Mouse (Mus musculus) left cerebral cortex, adult 8-10 months (tissue): ENCODE measurements around the gene Axdnd1. TPM values are rescaled to one million over a fixed set of nuclear protein-coding genes. Genes with fewer than 3 reads are reported as not detected.
"Not testable (repeated sequence)": the region's sequence is repeated elsewhere in the genome, so short reads cannot be mapped to it uniquely, and the experiment has no call there.

Source experiments
- DNase-seq, 2 experiments: peaks; one replicate each; pipeline ENCODE4 v3.0.0; 2022; ENCODE audit warnings: low spot score in 2 of 2
- total RNA-seq, 4 experiments: library from RNA; stranded (reverse); gene quantifications; 2 replicates each; pipeline ENCODE4 v1.2.4; 2022

Gene Axdnd1
- total RNA-seq, 4 experiments from 2014 or later = 0.15 to 0.70 (median 0.32) TPM

- DNase-seq = no peak
These were observed 16.8 kb upstream of the Axdnd1 start for GRCm38 (mm10) chr1:156437726-156438125.

DNA sequence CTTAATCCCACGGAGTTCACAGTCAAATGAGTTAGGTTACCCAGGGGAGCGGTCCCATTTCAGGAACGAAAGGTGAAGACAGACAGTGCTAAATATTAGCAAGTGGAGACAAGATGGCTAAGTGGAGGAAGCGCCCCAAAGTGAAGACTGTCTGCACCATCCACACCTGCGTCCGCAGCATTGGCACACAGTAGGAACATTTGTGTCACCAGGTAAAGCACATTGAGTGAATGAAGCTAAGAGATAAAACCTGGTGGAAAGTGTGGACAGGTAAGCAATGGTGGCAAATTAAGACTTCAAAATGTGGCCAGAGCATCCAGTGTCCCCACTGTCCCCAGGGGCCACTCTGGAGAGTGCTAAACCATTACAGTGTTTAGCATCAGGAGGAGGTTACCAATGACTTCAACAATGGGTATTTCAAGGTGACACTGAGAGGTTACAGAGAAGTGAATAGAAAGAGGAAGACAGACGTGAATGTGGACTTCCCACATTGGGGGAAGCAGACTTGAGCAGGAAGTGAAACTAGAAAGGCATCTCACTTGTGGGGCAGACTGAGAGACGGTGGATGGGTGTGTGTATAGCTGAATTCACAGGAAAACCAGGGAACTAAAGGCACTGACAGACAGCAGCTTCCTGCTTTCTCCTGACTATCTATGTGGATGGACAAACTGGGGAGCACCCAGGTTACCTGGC, 16.2 kb upstream of the Axdnd1 start:
- DNase-seq = no peak

DNA sequence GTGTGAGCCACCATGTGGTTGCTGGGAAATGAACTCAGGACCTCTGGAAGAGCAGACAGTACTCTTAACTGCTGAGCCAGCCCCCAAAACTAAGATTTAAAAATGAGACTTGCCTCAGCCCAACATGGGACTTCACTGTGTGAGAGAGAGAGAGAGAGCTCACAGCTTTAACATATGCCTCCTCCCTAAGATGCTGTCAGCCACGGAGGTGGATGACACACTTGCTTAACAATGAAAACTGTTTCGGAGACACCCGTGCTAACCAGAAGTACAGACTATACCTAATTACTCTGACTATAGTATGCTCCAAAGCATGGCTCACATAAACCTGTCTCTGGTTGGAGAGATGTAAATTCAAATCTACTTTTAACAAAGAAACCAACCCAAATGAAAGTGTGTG, 12.5 kb upstream of the Axdnd1 start:
- DNase-seq = no peak

DNA sequence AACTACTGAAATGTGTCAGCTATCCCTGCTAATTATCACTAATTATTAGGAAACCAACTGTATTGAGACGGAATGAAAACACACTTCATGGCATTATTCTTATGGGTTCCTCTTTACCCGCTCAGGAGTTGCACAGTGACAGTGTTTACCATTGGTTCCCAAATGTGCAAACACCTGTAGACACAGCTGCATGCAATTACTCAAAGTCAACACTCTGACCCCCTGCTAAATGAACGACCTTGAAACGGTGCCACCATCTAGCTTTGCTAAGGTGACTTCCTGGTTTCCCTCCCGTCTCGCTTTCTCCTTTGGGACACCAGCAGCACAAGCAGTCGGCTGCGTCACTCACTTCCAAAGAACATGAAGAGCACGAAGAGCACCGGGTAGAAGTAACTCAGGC, 11.5 kb upstream of the Axdnd1 start:
- DNase-seq = no peak

DNA sequence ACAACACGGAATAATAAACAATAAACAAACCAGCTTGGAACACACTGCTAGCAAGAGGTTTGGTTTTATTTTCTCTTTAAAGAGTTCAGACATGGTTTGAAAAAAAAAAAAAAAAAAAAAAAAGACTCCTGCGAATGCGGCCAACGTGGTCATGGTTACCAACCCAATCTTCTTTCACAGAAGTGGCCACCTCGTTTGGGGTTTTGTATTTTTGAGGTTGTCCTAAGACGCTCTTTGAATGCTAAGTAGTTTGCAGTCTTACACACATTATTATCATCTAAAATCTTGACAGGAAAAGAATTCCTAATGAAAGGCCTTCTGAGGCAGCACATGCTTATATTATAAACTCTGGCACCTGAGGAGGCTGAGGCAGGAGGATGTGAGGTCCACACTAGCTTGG, 7.5 kb upstream of the Axdnd1 start:
- DNase-seq = no peak

DNA sequence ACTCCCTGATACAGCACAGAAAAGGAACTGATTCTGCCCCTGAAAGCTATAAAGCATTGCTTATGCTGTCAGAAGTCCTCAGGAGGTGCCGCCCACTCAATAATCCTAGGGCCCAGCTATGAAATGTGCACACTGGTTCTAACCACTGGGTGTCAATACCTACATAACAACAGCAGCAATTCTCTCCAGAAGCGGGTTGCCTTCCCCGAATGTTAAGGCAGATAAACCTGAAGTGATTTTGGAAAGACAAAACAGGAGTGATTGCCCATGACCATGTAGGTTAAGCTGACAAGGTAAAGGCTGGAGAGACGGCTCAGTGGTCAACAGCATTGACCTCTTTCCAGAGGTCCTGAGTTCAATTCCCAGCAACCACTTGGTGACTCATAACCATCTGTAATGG, 4.8 kb upstream of the Axdnd1 start:
- DNase-seq = no peak

DNA sequence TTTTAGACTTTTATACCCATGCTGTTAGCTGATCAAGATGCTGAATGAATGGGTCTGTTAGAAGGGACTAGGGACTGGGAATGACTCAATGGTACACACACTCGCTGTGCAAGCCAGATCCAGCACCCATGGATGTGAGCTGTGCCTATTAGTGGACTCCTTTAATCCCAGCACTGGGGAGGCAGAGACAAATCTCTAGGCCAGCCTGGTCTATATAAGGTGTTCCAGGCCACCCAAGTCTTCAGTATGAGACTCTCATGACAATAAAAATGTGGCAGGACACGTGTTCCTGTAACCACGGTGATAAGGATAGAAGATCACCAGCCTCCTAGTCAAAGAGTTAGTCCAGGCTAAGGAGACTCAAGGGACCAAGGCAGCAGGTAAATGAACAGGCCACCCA, 3.1 kb upstream of the Axdnd1 start:
- no peak for DNase-seq

DNA sequence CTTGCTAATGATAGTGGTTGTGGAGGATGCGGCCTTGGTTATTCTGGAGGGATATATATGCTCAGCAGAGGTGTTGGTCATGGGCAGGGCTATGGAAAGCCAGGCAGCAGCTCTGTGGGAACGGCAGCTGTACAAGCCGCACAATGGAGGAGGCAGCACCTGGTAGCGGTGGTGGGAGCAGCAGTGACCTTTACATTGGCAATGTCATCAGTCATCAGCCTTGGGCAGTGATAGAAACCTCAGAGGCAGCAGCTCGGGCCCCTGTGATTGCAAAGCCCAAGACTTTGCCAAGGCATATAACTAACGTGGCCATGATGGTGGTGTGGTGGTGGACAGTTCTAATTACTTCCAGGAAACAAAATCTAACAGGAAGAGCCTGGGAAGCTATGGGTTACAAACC, 2.5 kb upstream of the Axdnd1 start:
- no peak for DNase-seq

DNA sequence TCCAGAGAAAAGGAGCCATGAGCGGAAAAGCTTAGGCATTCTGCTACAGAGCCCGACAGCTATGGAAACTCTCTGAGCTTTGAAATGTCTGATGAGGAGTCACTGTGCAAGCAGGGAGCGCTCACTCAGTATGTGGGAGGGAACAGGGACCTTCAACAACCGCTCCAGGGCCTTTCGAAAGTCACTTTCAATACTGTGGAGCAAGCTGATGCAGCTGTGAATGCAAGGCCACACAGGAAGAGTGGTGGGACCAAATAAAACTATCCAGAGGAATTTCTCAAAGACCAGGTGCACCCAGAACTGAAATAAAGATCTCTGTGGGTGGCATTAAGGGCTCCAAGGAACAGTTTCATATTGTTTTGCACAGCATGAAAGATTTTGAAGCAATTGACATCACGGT, 1.9 kb upstream of the Axdnd1 start:
- no peak for DNase-seq

DNA sequence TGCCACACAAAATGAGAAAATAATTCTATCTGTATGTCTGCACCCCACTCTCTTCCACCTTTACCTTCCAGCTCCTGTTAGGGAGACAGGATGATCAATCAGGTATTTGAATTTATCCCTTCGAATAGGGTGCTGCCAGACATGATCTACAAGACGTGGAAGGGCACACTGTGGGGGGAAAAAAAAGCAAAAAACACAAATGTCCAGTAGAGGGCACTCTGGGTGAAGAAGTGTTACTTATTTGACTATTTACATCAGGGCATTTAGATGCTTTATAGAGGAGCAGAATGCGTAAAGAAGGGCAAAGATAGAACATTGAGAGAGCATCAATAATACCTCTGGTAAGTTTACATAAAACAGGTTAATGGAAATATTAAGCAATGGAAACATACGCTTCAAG, 2.8 kb downstream of the Axdnd1 start:
- no peak for DNase-seq

- no peak for DNase-seq
These were observed 12.4 kb downstream of the Axdnd1 start for GRCm38 (mm10) chr1:156408521-156408920.

- DNase-seq = no peak
These were observed 13.0 kb downstream of the Axdnd1 start for GRCm38 (mm10) chr1:156408004-156408403.

DNA sequence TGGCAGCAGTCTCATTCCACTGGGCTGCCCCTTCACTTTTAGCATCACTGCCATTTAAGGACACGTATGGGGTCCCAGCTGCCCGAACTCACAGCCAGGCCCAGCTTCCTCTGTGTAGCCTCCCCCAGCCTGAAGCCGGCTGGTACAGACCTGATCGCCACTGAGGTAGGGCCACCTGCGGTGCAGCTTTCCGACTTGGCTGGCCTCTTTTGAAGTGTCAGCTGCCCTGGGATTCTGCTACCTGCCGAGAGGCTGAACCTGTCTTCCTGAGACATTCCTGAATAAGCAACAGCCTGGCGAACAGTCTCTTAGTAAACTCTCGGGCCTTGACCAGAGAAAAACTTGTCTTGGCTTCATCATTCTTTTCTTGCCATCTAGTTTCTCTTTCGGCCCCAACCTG, 17.7 kb downstream of the Axdnd1 start:
- DNase-seq = no peak

GRCm38 (mm10) chr1:156402491-156402890, 18.5 kb downstream of the Axdnd1 start:
- no peak for DNase-seq

GRCm38 (mm10) chr1:156400159-156400558, 20.8 kb downstream of the Axdnd1 start:
- not testable (repeated sequence) for DNase-seq

- DNase-seq = no peak
These were observed 27.8 kb downstream of the Axdnd1 start for GRCm38 (mm10) chr1:156393148-156393547.

DNA sequence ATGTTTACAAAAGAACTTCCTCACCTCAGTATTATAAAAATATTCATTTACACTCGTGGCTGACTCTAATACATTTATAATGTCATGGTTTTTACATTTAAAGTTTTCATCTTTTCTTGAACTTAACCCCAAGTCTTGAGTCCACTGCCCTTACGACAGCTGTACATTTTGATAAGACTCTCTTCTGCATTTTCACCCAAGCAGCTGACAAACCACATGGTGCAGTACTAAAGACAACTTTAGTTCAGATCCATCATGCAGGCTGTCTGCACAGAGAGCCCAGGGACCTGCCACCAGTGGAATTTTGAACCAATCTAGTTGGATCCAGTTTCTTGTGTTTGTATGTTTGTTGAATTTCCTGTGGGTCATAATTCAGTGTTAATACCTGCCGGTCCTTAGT, 34.1 kb downstream of the Axdnd1 start:
- DNase-seq = no peak

DNA sequence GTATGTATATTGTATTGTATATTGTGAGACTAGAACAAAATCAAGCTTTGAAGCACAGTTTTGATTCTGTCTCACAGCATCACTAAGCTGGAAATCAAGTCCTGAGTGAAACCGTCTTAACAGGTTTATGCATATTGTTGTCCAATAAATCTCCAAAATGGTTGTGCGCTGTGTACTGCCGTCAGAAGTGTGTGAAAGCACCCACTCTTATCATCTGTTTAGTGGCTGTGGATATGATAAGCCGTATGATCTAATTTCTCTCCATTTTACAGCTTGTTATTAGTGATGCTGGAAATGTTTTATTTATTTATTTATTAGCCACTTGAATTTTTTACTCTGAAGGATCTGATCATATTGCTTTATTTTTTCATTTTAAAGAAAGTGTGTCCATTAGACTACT, 34.7 kb downstream of the Axdnd1 start:
- no peak for DNase-seq

GRCm38 (mm10) chr1:156381217-156381616, 39.7 kb downstream of the Axdnd1 start:
- no peak for DNase-seq

- no peak for DNase-seq
These were observed 55.2 kb downstream of the Axdnd1 start, which contains the start of gene Gm2000 for GRCm38 (mm10) chr1:156365740-156366139. Gm2000 (plus strand) TSS chr1:156366040.

GRCm38 (mm10) chr1:156352466-156352865, 68.5 kb downstream of the Axdnd1 start:
- no peak for DNase-seq

DNA sequence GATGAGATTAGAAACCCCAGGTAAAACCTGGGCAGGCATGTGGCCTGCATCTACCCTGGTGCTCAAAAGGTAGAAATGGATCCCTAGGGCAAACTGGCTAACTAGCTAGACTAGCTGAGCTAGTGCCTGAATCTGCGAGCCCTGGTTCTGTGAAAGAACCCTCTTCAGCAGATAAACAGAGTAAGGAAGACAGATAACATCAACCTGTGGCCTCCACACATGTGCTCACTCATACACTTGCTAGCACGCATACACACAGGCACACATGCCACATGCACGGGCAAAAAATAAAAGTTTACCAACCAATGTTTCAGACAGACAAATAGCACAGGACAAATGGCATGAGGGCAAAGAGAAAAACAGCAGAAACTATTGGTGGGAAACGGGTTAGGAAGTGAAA, 70.5 kb downstream of the Axdnd1 start:
- no peak for DNase-seq

DNA sequence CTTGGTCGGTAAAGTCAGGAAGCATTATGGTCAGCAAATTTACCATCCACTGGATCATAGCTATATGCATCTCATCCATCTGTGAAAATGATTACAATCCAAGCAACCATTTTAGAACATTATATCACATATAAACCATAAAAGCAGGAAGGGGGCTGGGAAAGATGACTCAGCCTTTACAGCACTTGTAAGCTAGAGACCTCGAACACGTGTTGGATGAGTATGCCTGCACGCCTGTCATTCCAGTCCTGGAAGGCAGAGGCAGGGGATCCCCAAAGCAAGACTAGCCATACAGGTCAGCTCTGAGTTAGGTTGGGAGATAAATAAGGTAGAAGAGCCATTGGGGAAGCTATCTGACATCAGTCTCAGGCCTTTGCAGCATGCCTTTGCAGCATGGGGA, 71.9 kb downstream of the Axdnd1 start:
- DNase-seq = no peak

- no peak for DNase-seq
These were observed 75.3 kb downstream of the Axdnd1 start for GRCm38 (mm10) chr1:156345633-156346032.
